Mouse (Mus musculus): ENCODE measurements around the gene Nphs2.

GRCm38 (mm10) chr1:156310630-156311029 lies at the start of gene Nphs2:
- TF ChIP-seq EP300 (IDR thresholded peaks at IDR 0.05; ENCODE audit: low read depth) (no peak), CTCF (IDR thresholded peaks at IDR 0.05; ENCODE audit: low read depth) (no peak)
